Mouse (Mus musculus): ENCODE data around the gene Rinl. TPM values are rescaled to one million over a fixed set of nuclear protein-coding genes. Genes with fewer than 3 reads are reported as not detected.

Gene Rinl
- total and polyA plus RNA-seq, 3 experiments, result 46.1 to 65.5 (median 60.6) TPM

- no peak for TF ChIP-seq KAT2A (IDR thresholded peaks at IDR 0.05; ENCODE audit: insufficient replicate concordance, low read length)
- TF ChIP-seq POLR2AphosphoS2 (IDR thresholded peaks at IDR 0.05; ENCODE audit: low read depth, low read length), result no peak
- peak; percentile 85 for TF ChIP-seq ETS1 (conservative IDR thresholded peaks at IDR 0.05; ENCODE audit: low read depth, low read length)
- no peak for TF ChIP-seq CHD1 (IDR thresholded peaks at IDR 0.05; ENCODE audit: low read depth, low read length)
These were observed 19.6 kb downstream of the Rinl start, which contains the start of gene Hnrnpl (continued) for GRCm38 (mm10) chr7:28808221-28808941.

GRCm38 (mm10) chr7:28808957-28809393, 20.2 kb downstream of the Rinl start:
- TF ChIP-seq ZNF384 (IDR thresholded peaks at IDR 0.05; ENCODE audit: low read depth, low read length) (peak; percentile 24; the same call in 1 of the 2 replicates), NRF1 (IDR thresholded peaks at IDR 0.05; ENCODE audit: low read depth, low read length) (no peak), IRF4 (IDR thresholded peaks at IDR 0.05; ENCODE audit: low read depth, low read length) (peak; percentile 57), RAD21 (IDR thresholded peaks at IDR 0.05; ENCODE audit: low read depth, low read length) (no peak; the same call in 1 of the 2 replicates), ZC3H11A (IDR thresholded peaks at IDR 0.05; ENCODE audit: low read depth, low read length) (no peak), PAX5 (IDR thresholded peaks at IDR 0.05; ENCODE audit: low read length) (no peak), MEF2A (IDR thresholded peaks at IDR 0.05; ENCODE audit: borderline replicate concordance, low read depth, low read length) (0 out of 2 replicates have a peak, but pooled peaks have one; percentile 9), ETS1 (conservative IDR thresholded peaks at IDR 0.05; ENCODE audit: low read depth, low read length) (no peak; the same call in 1 of the 2 replicates), CHD1 (IDR thresholded peaks at IDR 0.05; ENCODE audit: low read depth, low read length) (no peak), CHD2 (IDR thresholded peaks at IDR 0.05; ENCODE audit: low read length) (peak; percentile 94), ZMIZ1 (IDR thresholded peaks at IDR 0.05; ENCODE audit: low read depth, low read length) (peak; percentile 73), TBP (conservative IDR thresholded peaks at IDR 0.05; ENCODE audit: low read depth, low read length) (peak; percentile 66; the same call in 1 of the 2 replicates), JUN (IDR thresholded peaks at IDR 0.05; ENCODE audit: insufficient read depth, low read depth, low read length) (no peak), USF1 (IDR thresholded peaks at IDR 0.05; ENCODE audit: low read depth, low read length) (peak; percentile 4; the same call in 1 of the 2 replicates), CTCF (conservative IDR thresholded peaks at IDR 0.05 in 1 of 2, IDR thresholded peaks at IDR 0.05 in 1 of 2; ENCODE audit: low read depth in 2 of 2, low read length in 2 of 2) (0 out of 4 replicates have a peak, but pooled peaks of 1 of the 2 experiments have one; percentile 0), UBTF (IDR thresholded peaks at IDR 0.05; ENCODE audit: low read depth, low read length) (0 out of 2 replicates have a peak, but pooled peaks have one; percentile 60), POLR2A (IDR thresholded peaks at IDR 0.05; ENCODE audit: low read depth, low read length) (peak; percentile 78), SIN3A (IDR thresholded peaks at IDR 0.05; ENCODE audit: low read length) (peak; percentile 31; the same call in 1 of the 2 replicates), POLR2AphosphoS2 (IDR thresholded peaks at IDR 0.05; ENCODE audit: low read depth, low read length) (no peak; the same call in 1 of the 2 replicates), MAZ (IDR thresholded peaks at IDR 0.05; ENCODE audit: low read depth, low read length) (peak; percentile 91), NELFE (IDR thresholded peaks at IDR 0.05; ENCODE audit: low read depth, low read length) (peak; percentile 86), BHLHE40 (IDR thresholded peaks at IDR 0.05; ENCODE audit: low read depth, low read length) (no peak), KAT2A (IDR thresholded peaks at IDR 0.05; ENCODE audit: insufficient replicate concordance, low read length) (no peak), HCFC1 (IDR thresholded peaks at IDR 0.05; ENCODE audit: low read depth, low read length) (peak; percentile 57; the same call in 1 of the 2 replicates), E2F4 (IDR thresholded peaks at IDR 0.05; ENCODE audit: insufficient replicate concordance, low read depth, low read length) (0 out of 2 replicates have a peak, but pooled peaks have one; percentile 55), ELF1 (IDR thresholded peaks at IDR 0.05; ENCODE audit: low read depth, low read length) (0 out of 2 replicates have a peak, but pooled peaks have one; percentile 34), GABPA (IDR thresholded peaks at IDR 0.05; ENCODE audit: insufficient replicate concordance, low read depth, low read length) (no peak), RCOR1 (conservative IDR thresholded peaks at IDR 0.05; ENCODE audit: low read depth, low read length) (peak; percentile 88), MAFK (IDR thresholded peaks at IDR 0.05; ENCODE audit: insufficient replicate concordance, low read length) (no peak)
- Histone ChIP-seq H3K36me3 (replicated peaks in 1 of 2; ENCODE audit: control insufficient read depth in 1 of 2, insufficient read depth in 1 of 2, low read length in 1 of 2) (peaks cover 20 to 22% of the 10 kb centered on the region in 2 experiments), H3K9me3 (replicated peaks; ENCODE audit: low read length) (no peaks in the 10 kb centered on the region), H3K4me2 (ENCODE audit: insufficient read depth, low read depth, poor library complexity, severe bottlenecking) (peak overlapping the region; percentile 70), H3K27me3 (replicated peaks) (no peaks in the 10 kb centered on the region), H3K4me3 (replicated peaks in 1 of 3; ENCODE audit: low read depth in 2 of 3, low read length in 2 of 3, poor library complexity in 1 of 3) (peak overlapping the region; percentile 63 to 90 (median 74)), H3K9ac (ENCODE audit: insufficient read depth, low read depth) (peak overlapping the region; percentile 96), H3K4me1 (ENCODE audit: control insufficient read depth in 1 of 2, insufficient read depth in 2 of 2) (peaks cover 3 to 31% of the 10 kb centered on the region in 2 experiments; a peak in 3 of 4 replicates), H3K79me2 (replicated peaks; ENCODE audit: control insufficient read depth, extremely low read depth, insufficient read depth, poor library complexity, severe bottlenecking) (peaks cover 27% of the 10 kb centered on the region), H3K27ac (ENCODE audit: insufficient read depth, low read depth) (peak overlapping the region; percentile 89)
- in situ Hi-C loops (cut with MboI; ENCODE audit: low pct_ligation_motif_present, low pct_unique_long_range_greater_than_20kb, low sequenced_read_pairs) (no loop called here), dilution Hi-C loops (cut with MboI; ENCODE audit: extremely low pct_ligation_motif_present, extremely low pct_unique_long_range_greater_than_20kb, low sequenced_read_pairs) (no loop called here)
- peak; percentile 86 for DNase-seq (ENCODE audit: extremely low read depth)
